Mouse (Mus musculus): ENCODE measurements around the gene Cend1.

- TF ChIP-seq CTCF (IDR thresholded peaks at IDR 0.05; ENCODE audit: control insufficient read depth, insufficient read depth, low read length) (no peak), POLR2A (IDR thresholded peaks at IDR 0.05; ENCODE audit: borderline replicate concordance, control insufficient read depth, low read depth, low read length) (peak; percentile 93; the same call in 1 of the 2 replicates)
Observed at GRCm38 (mm10) chr7:141447110-141447991, 18.1 kb upstream of the Cend1 start, which contains the start of gene Rplp2.
